Mouse (Mus musculus): ENCODE measurements at regions not wholly inside any gene's neighbourhood (a gene's known extent, or its start where the extent isn't known, plus 50 kb on each side); places are given as distances from the start of the nearest gene placed in this dataset.

GRCm38 (mm10) chr13:44319101-44319500 is 410.2 kb upstream of the Jarid2 start:
- H3K79me2 ChIP-seq (ENCODE audit: control insufficient read depth, insufficient read depth), result no peaks in the 10 kb centered on the region
- no peaks in the 10 kb centered on the region for H3K79me3 ChIP-seq (ENCODE audit: low read depth)
- TF ChIP-seq USF1 (IDR thresholded peaks at IDR 0.05; ENCODE audit: low read depth), result no peak
- no peak for TF ChIP-seq MAX (IDR thresholded peaks at IDR 0.05)
- TF ChIP-seq FOSL1 (IDR thresholded peaks at IDR 0.05; ENCODE audit: insufficient read depth, low read length, poor library complexity, severe bottlenecking), result no peak
- TF ChIP-seq MYOD1 (IDR thresholded peaks at IDR 0.05; ENCODE audit: control insufficient read depth, insufficient read length, low read depth), result no peak
- no peak for TF ChIP-seq CEBPB (IDR thresholded peaks at IDR 0.05; ENCODE audit: low read depth)
- TF ChIP-seq MYOG (IDR thresholded peaks at IDR 0.05; ENCODE audit: control insufficient read depth, extremely low read depth, insufficient read length), result no peak
- TF ChIP-seq CTCF (IDR thresholded peaks at IDR 0.05; ENCODE audit: control insufficient read depth, insufficient read depth, insufficient read length), result no peak
- no peak overlapping the region for H3K4me3 ChIP-seq (ENCODE audit: insufficient read depth, poor library complexity, severe bottlenecking)
- H3K36me3 ChIP-seq (ENCODE audit: control insufficient read depth, insufficient read depth), result no peaks in the 10 kb centered on the region
- no peak overlapping the region for H3ac ChIP-seq (ENCODE audit: control insufficient read depth, insufficient read length, low read depth)
- no peaks in the 10 kb centered on the region for H3K27me3 ChIP-seq (ENCODE audit: control insufficient read depth, insufficient read depth, insufficient read length)

DNA sequence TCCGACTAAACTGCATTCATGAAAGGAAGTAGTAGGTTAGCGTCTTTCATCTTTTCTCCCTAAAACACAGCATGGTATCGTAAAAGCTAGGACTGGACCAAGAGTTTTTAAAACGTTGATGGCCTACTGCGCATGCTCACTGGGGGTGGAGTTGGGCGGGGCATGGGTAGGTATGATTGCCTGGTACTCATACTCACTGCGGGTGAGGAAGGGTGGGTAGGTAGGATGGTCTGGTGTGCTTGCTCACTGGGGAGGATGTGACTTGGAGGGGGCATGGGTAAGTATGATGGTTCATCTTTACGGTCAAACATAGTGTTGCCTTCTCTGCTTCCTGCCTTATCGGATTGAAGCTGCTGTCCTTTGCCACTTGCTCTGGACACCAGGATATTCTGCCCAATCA is 409.8 kb upstream of the Jarid2 start:
- Histone ChIP-seq H3ac (ENCODE audit: control insufficient read depth, insufficient read length, low read depth) (no peak overlapping the region), H3K79me3 (ENCODE audit: low read depth) (no peaks in the 10 kb centered on the region), H3K79me2 (ENCODE audit: control insufficient read depth, insufficient read depth) (no peaks in the 10 kb centered on the region), H3K27me3 (ENCODE audit: control insufficient read depth, insufficient read depth, insufficient read length) (no peaks in the 10 kb centered on the region), H3K4me3 (ENCODE audit: insufficient read depth, poor library complexity, severe bottlenecking) (no peak overlapping the region), H3K36me3 (ENCODE audit: control insufficient read depth, insufficient read depth) (no peaks in the 10 kb centered on the region)
- TF ChIP-seq FOSL1 (IDR thresholded peaks at IDR 0.05; ENCODE audit: insufficient read depth, low read length, poor library complexity, severe bottlenecking) (no peak), CTCF (IDR thresholded peaks at IDR 0.05; ENCODE audit: control insufficient read depth, insufficient read depth, insufficient read length) (no peak), MYOD1 (IDR thresholded peaks at IDR 0.05; ENCODE audit: control insufficient read depth, insufficient read length, low read depth) (no peak), USF1 (IDR thresholded peaks at IDR 0.05; ENCODE audit: low read depth) (no peak), CEBPB (IDR thresholded peaks at IDR 0.05; ENCODE audit: low read depth) (no peak), MYOG (IDR thresholded peaks at IDR 0.05; ENCODE audit: control insufficient read depth, extremely low read depth, insufficient read length) (no peak), MAX (IDR thresholded peaks at IDR 0.05) (no peak)

DNA sequence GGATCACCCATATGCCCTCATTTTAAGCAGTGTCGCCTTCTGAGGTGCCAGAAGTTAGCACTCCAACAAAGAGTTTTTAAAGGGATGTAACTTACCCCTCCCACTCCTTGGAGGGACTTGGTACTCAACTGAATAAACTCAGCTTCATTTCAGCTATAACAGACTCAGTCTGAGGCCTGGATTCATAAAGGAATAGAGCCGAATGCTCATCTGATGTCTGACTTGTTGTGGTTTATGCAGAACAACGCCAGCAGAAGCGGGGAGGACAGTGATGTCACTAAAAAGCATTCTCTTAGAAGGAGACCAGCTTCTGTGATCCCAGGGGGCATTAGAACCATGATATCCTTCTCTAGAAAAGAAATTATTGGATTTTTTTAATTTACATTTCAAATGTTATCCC is 409.0 kb upstream of the Jarid2 start:
- H3K79me3 ChIP-seq (ENCODE audit: low read depth), result no peaks in the 10 kb centered on the region
- H3K27me3 ChIP-seq (ENCODE audit: control insufficient read depth, insufficient read depth, insufficient read length), result no peaks in the 10 kb centered on the region
- TF ChIP-seq CTCF (IDR thresholded peaks at IDR 0.05; ENCODE audit: control insufficient read depth, insufficient read depth, insufficient read length), result no peak
- no peak for TF ChIP-seq FOSL1 (IDR thresholded peaks at IDR 0.05; ENCODE audit: insufficient read depth, low read length, poor library complexity, severe bottlenecking)
- TF ChIP-seq MYOD1 (IDR thresholded peaks at IDR 0.05; ENCODE audit: control insufficient read depth, insufficient read length, low read depth), result no peak
- no peak for TF ChIP-seq USF1 (IDR thresholded peaks at IDR 0.05; ENCODE audit: low read depth)
- no peak for TF ChIP-seq CEBPB (IDR thresholded peaks at IDR 0.05; ENCODE audit: low read depth)
- TF ChIP-seq MYOG (IDR thresholded peaks at IDR 0.05; ENCODE audit: control insufficient read depth, extremely low read depth, insufficient read length), result no peak
- TF ChIP-seq MAX (IDR thresholded peaks at IDR 0.05), result no peak
- H3ac ChIP-seq (ENCODE audit: control insufficient read depth, insufficient read length, low read depth), result no peak overlapping the region
- H3K79me2 ChIP-seq (ENCODE audit: control insufficient read depth, insufficient read depth), result no peaks in the 10 kb centered on the region
- H3K36me3 ChIP-seq (ENCODE audit: control insufficient read depth, insufficient read depth), result no peaks in the 10 kb centered on the region
- H3K4me3 ChIP-seq (ENCODE audit: insufficient read depth, poor library complexity, severe bottlenecking), result no peak overlapping the region

- TF ChIP-seq CEBPB (IDR thresholded peaks at IDR 0.05; ENCODE audit: low read depth) (no peak), CTCF (IDR thresholded peaks at IDR 0.05; ENCODE audit: control insufficient read depth, insufficient read depth, insufficient read length) (no peak)
- H3K27me3 ChIP-seq (ENCODE audit: control insufficient read depth, insufficient read depth, insufficient read length), result no peaks in the 10 kb centered on the region
- H3K79me2 ChIP-seq (ENCODE audit: control insufficient read depth, insufficient read depth), result no peaks in the 10 kb centered on the region
- no peaks in the 10 kb centered on the region for H3K79me3 ChIP-seq (ENCODE audit: low read depth)
- H3K4me3 ChIP-seq (ENCODE audit: insufficient read depth, poor library complexity, severe bottlenecking), result no peak overlapping the region
- H3K36me3 ChIP-seq (ENCODE audit: control insufficient read depth, insufficient read depth), result no peaks in the 10 kb centered on the region
- H3ac ChIP-seq (ENCODE audit: control insufficient read depth, insufficient read length, low read depth), result no peak overlapping the region
These were observed 408.2 kb upstream of the Jarid2 start for GRCm38 (mm10) chr13:44321009-44321596.

GRCm38 (mm10) chr13:44328416-44328815 is 400.9 kb upstream of the Jarid2 start:
- H3K4me3 ChIP-seq (ENCODE audit: insufficient read depth, poor library complexity, severe bottlenecking), result no peak overlapping the region
- TF ChIP-seq MYOG (IDR thresholded peaks at IDR 0.05; ENCODE audit: control insufficient read depth, extremely low read depth, insufficient read length) (no peak), USF1 (IDR thresholded peaks at IDR 0.05; ENCODE audit: low read depth) (no peak), CEBPB (IDR thresholded peaks at IDR 0.05; ENCODE audit: low read depth) (no peak), MAX (IDR thresholded peaks at IDR 0.05) (no peak), MYOD1 (IDR thresholded peaks at IDR 0.05; ENCODE audit: control insufficient read depth, insufficient read length, low read depth) (no peak), FOSL1 (IDR thresholded peaks at IDR 0.05; ENCODE audit: insufficient read depth, low read length, poor library complexity, severe bottlenecking) (no peak), CTCF (IDR thresholded peaks at IDR 0.05; ENCODE audit: control insufficient read depth, insufficient read depth, insufficient read length) (no peak)
- no peaks in the 10 kb centered on the region for H3K79me2 ChIP-seq (ENCODE audit: control insufficient read depth, insufficient read depth)
- no peaks in the 10 kb centered on the region for H3K79me3 ChIP-seq (ENCODE audit: low read depth)
- H3K27me3 ChIP-seq (ENCODE audit: control insufficient read depth, insufficient read depth, insufficient read length), result no peaks in the 10 kb centered on the region
- H3ac ChIP-seq (ENCODE audit: control insufficient read depth, insufficient read length, low read depth), result no peak overlapping the region
- no peaks in the 10 kb centered on the region for H3K36me3 ChIP-seq (ENCODE audit: control insufficient read depth, insufficient read depth)

DNA sequence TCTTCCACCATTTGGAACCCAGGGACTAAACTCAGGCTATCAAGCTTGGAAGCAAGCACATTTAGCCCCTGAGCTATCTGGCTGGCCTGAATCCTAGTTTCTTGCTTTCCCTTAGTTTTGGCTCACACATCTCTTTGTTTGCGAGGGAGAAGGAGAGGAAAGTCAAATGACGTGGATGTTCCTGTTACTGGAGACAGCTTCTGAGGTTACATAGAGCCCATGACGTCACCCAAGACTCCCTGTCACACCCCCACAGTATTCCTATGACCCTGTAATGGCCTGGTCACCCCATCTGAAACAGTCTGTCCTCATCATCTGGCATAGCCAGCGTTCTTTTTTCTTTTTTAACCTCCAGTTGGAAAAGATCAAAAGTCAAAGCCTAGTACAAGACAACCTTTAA is 400.1 kb upstream of the Jarid2 start:
- Histone ChIP-seq H3K27me3 (ENCODE audit: control insufficient read depth, insufficient read depth, insufficient read length) (no peaks in the 10 kb centered on the region), H3K79me2 (ENCODE audit: control insufficient read depth, insufficient read depth) (no peaks in the 10 kb centered on the region), H3K79me3 (ENCODE audit: low read depth) (no peaks in the 10 kb centered on the region), H3K36me3 (ENCODE audit: control insufficient read depth, insufficient read depth) (no peaks in the 10 kb centered on the region), H3K4me3 (ENCODE audit: insufficient read depth, poor library complexity, severe bottlenecking) (no peak overlapping the region), H3ac (ENCODE audit: control insufficient read depth, insufficient read length, low read depth) (no peak overlapping the region)
- TF ChIP-seq CEBPB (IDR thresholded peaks at IDR 0.05; ENCODE audit: low read depth), result no peak
- TF ChIP-seq MYOD1 (IDR thresholded peaks at IDR 0.05; ENCODE audit: control insufficient read depth, insufficient read length, low read depth), result no peak
- no peak for TF ChIP-seq MYOG (IDR thresholded peaks at IDR 0.05; ENCODE audit: control insufficient read depth, extremely low read depth, insufficient read length)
- TF ChIP-seq USF1 (IDR thresholded peaks at IDR 0.05; ENCODE audit: low read depth), result no peak
- no peak for TF ChIP-seq CTCF (IDR thresholded peaks at IDR 0.05; ENCODE audit: control insufficient read depth, insufficient read depth, insufficient read length)
- TF ChIP-seq FOSL1 (IDR thresholded peaks at IDR 0.05; ENCODE audit: insufficient read depth, low read length, poor library complexity, severe bottlenecking), result no peak
- TF ChIP-seq MAX (IDR thresholded peaks at IDR 0.05), result no peak

All from C2C12 (cell line).